Comparison of ENCODE assay signal across 25 mouse cellular contexts in genomic region chr10:63633915-63634314, GRCm38 (mm10).
A peak's percentile ranks its signal among the peaks of the same experiment; 100 is the strongest.
DNase-seq lines count a peak whose midpoint lies in the region; ATAC-seq and TF ChIP-seq lines count a peak whose summit lies in the region.
"Had no signal": no experiment of that assay in that cellular context is flagged by ENCODE, and none has a peak within 500 bp of the region (broad histone marks: within the 10 kb centered on the region; RNA-seq: fewer than 3 reads in every experiment).

No protein-coding gene starts in this region.

- H3K4me1 ChIP-seq in CH12.LX (ENCODE audit: control insufficient read depth in 1 of 2, insufficient read depth in 2 of 2) = peaks cover 0 to 21% of the 10 kb centered on the region in 2 experiments; a peak in 2 of 4 replicates
- no peaks in the 10 kb centered on the region for H3K4me1 ChIP-seq in midbrain, embryonic 16.5 days (ENCODE audit: control insufficient read depth, insufficient read depth, low read length)
- no peaks in the 10 kb centered on the region for H3K4me1 ChIP-seq in forebrain, embryonic 11.5 days (replicated peaks; ENCODE audit: control insufficient read depth, insufficient read depth, low read length)
- H3K4me1 ChIP-seq: embryonic facial prominence, embryonic 13.5 days; embryonic facial prominence, embryonic 15.5 days; forebrain, embryonic 10.5 days; forebrain, embryonic 13.5 days; forebrain, embryonic 15.5 days had no signal

- TF ChIP-seq POLR2A in CH12.LX (IDR thresholded peaks at IDR 0.05; ENCODE audit: low read depth, low read length) = no peak

- dilution Hi-C loops in CH12.LX (cut with MboI; ENCODE audit: extremely low pct_ligation_motif_present, extremely low pct_unique_long_range_greater_than_20kb, low sequenced_read_pairs) = no loop called here

- no peak for TF ChIP-seq CTCF in CH12.LX (conservative IDR thresholded peaks at IDR 0.05 in 1 of 2, IDR thresholded peaks at IDR 0.05 in 1 of 2; ENCODE audit: low read depth in 2 of 2, low read length in 2 of 2)

- no peak for TF ChIP-seq EP300 in CH12.LX (IDR thresholded peaks at IDR 0.05; ENCODE audit: low read length)

- ATAC-seq in hematopoietic stem cell, adult 5-6 weeks (replicated peaks in 1 of 2; ENCODE audit: insufficient read depth in 1 of 2, low FRiP score in 2 of 2, low TSS enrichment in 1 of 2, low read depth in 1 of 2, poor library complexity in 2 of 2, severe bottlenecking in 2 of 2) = peak; percentile 54 to 88; a peak in 3 of 4 replicates
- ATAC-seq in midbrain, embryonic 16.5 days = no peak
- ATAC-seq in forebrain, embryonic 11.5 days (replicated peaks; ENCODE audit: low FRiP score) = no peak
- ATAC-seq: forebrain, embryonic 13.5 days; forebrain, embryonic 15.5 days; forebrain, postnatal 0 days had no signal

- in situ Hi-C loops in CH12.LX (cut with MboI; ENCODE audit: low pct_ligation_motif_present, low pct_unique_long_range_greater_than_20kb, low sequenced_read_pairs) = no loop called here

- H3K9ac ChIP-seq in CH12.LX (ENCODE audit: insufficient read depth, low read depth) = no peak overlapping the region
- no peak overlapping the region for H3K9ac ChIP-seq in midbrain, embryonic 16.5 days (ENCODE audit: low read depth, low read length)
- no peak overlapping the region for H3K9ac ChIP-seq in forebrain, embryonic 11.5 days (ENCODE audit: low read length)
- H3K9ac ChIP-seq: embryonic facial prominence, embryonic 13.5 days; embryonic facial prominence, embryonic 15.5 days; forebrain, embryonic 13.5 days; forebrain, embryonic 15.5 days; forebrain, postnatal 0 days had no signal

- H3K4me3 ChIP-seq in CH12.LX (replicated peaks in 1 of 3; ENCODE audit: low read depth in 2 of 3, low read length in 2 of 3, poor library complexity in 1 of 3) = no peak overlapping the region
- H3K4me3 ChIP-seq in midbrain, embryonic 16.5 days (ENCODE audit: low read depth, low read length) = no peak overlapping the region
- H3K4me3 ChIP-seq in forebrain, embryonic 11.5 days (ENCODE audit: low read depth, low read length) = no peak overlapping the region
- H3K4me3 ChIP-seq: embryonic facial prominence, embryonic 13.5 days; embryonic facial prominence, embryonic 15.5 days; erythroblast, embryonic 14.5 days; forebrain, embryonic 10.5 days; forebrain, embryonic 13.5 days; forebrain, embryonic 15.5 days had no signal

- 100% methylated on average over 1 of the region's 1 CpGs for WGBS in midbrain, embryonic 16.5 days
- WGBS in forebrain, embryonic 11.5 days = 90% methylated on average over 1 of the region's 1 CpGs

- TF ChIP-seq RAD21 in CH12.LX (IDR thresholded peaks at IDR 0.05; ENCODE audit: low read depth, low read length) = no peak

- DNase-seq in thymus, postnatal 0 days (ENCODE audit: low spot score) = peak; percentile 51
- DNase-seq in thymus, postnatal 36 days = no peak
- peak; percentile 39 for DNase-seq in CH12.LX (ENCODE audit: extremely low read depth)
- DNase-seq in naive thymus-derived CD4-positive, alpha-beta T cell, adult 2 months (ENCODE audit: low read depth) = peak; percentile 4
- no peak for DNase-seq in forebrain, embryonic 11.5 days (ENCODE audit: low spot score)
- DNase-seq in cerebellum, postnatal 4 days (ENCODE audit: low spot score in 2 of 2) = no peak
- DNase-seq: adrenal gland, adult 8-10 months; adrenal gland, postnatal 14 days; B cell, adult 2 months; cerebellum, adult 11 months; cerebellum, adult 18-20 months; cerebellum, adult 8-10 months; cerebellum, adult 9-11 months; cerebellum, postnatal 14 days; cerebellum, postnatal 36 days; embryo, embryonic 11 days; forebrain, postnatal 0 days had no signal

- H3K9me3 ChIP-seq in CH12.LX (replicated peaks; ENCODE audit: low read length) = no peaks in the 10 kb centered on the region
- no peaks in the 10 kb centered on the region for H3K9me3 ChIP-seq in midbrain, embryonic 16.5 days (replicated peaks; ENCODE audit: control insufficient read depth, low read length, poor library complexity, severe bottlenecking)
- no peaks in the 10 kb centered on the region for H3K9me3 ChIP-seq in forebrain, embryonic 11.5 days (ENCODE audit: control insufficient read depth, low read length)
- H3K9me3 ChIP-seq: embryonic facial prominence, embryonic 13.5 days; embryonic facial prominence, embryonic 15.5 days; forebrain, embryonic 10.5 days; forebrain, embryonic 13.5 days; forebrain, embryonic 15.5 days had no signal

- H3K4me2 ChIP-seq in CH12.LX (ENCODE audit: insufficient read depth, low read depth, poor library complexity, severe bottlenecking) = no peak overlapping the region
- no peak overlapping the region for H3K4me2 ChIP-seq in midbrain, embryonic 16.5 days (ENCODE audit: low read length)
- no peak overlapping the region for H3K4me2 ChIP-seq in forebrain, embryonic 11.5 days (ENCODE audit: low read depth, low read length, severe bottlenecking)
- H3K4me2 ChIP-seq: embryonic facial prominence, embryonic 13.5 days; embryonic facial prominence, embryonic 15.5 days; forebrain, embryonic 13.5 days; forebrain, embryonic 15.5 days had no signal

- H3K79me2 ChIP-seq in CH12.LX (replicated peaks; ENCODE audit: control insufficient read depth, extremely low read depth, insufficient read depth, poor library complexity, severe bottlenecking) = no peaks in the 10 kb centered on the region

- H3K27me3 ChIP-seq in CH12.LX (replicated peaks) = no peaks in the 10 kb centered on the region
- H3K27me3 ChIP-seq in midbrain, embryonic 16.5 days (ENCODE audit: control insufficient read depth, insufficient read depth, low read depth, low read length) = no peaks in the 10 kb centered on the region
- H3K27me3 ChIP-seq in forebrain, embryonic 11.5 days (ENCODE audit: control insufficient read depth, insufficient read depth, low read length) = no peaks in the 10 kb centered on the region
- H3K27me3 ChIP-seq: embryonic facial prominence, embryonic 13.5 days; embryonic facial prominence, embryonic 15.5 days; forebrain, embryonic 13.5 days; forebrain, embryonic 15.5 days had no signal

- H3K27ac ChIP-seq in CH12.LX (ENCODE audit: insufficient read depth, low read depth) = no peak overlapping the region
- no peak overlapping the region for H3K27ac ChIP-seq in midbrain, embryonic 16.5 days (ENCODE audit: low read length)
- no peak overlapping the region for H3K27ac ChIP-seq in forebrain, embryonic 11.5 days (ENCODE audit: low read depth, low read length)
- H3K27ac ChIP-seq: embryonic facial prominence, embryonic 13.5 days; embryonic facial prominence, embryonic 15.5 days; forebrain, embryonic 10.5 days; forebrain, embryonic 13.5 days; forebrain, embryonic 15.5 days had no signal

- no peaks in the 10 kb centered on the region for H3K36me3 ChIP-seq in CH12.LX (replicated peaks in 1 of 2; ENCODE audit: control insufficient read depth in 1 of 2, insufficient read depth in 1 of 2, low read length in 1 of 2)
- no peaks in the 10 kb centered on the region for H3K36me3 ChIP-seq in midbrain, embryonic 16.5 days (ENCODE audit: control insufficient read depth, insufficient read depth, low read length)
- H3K36me3 ChIP-seq in forebrain, embryonic 11.5 days (ENCODE audit: control insufficient read depth, insufficient read depth, low read length) = no peaks in the 10 kb centered on the region
- H3K36me3 ChIP-seq: embryonic facial prominence, embryonic 13.5 days; embryonic facial prominence, embryonic 15.5 days; forebrain, embryonic 10.5 days; forebrain, embryonic 15.5 days had no signal

TF ChIP-seq in CH12.LX, 34 proteins besides CTCF, POLR2A, EP300 and RAD21:
- TF ChIP-seq UBTF (IDR thresholded peaks at IDR 0.05; ENCODE audit: low read depth, low read length) = no peak
- no peak for TF ChIP-seq JUN (IDR thresholded peaks at IDR 0.05; ENCODE audit: insufficient read depth, low read depth, low read length)
- no peak for TF ChIP-seq ZC3H11A (IDR thresholded peaks at IDR 0.05; ENCODE audit: low read depth, low read length)
- no peak for TF ChIP-seq MEF2A (IDR thresholded peaks at IDR 0.05; ENCODE audit: borderline replicate concordance, low read depth, low read length)
- no peak for TF ChIP-seq HCFC1 (IDR thresholded peaks at IDR 0.05; ENCODE audit: low read depth, low read length)
- TF ChIP-seq NRF1 (IDR thresholded peaks at IDR 0.05; ENCODE audit: low read depth, low read length) = no peak
- TF ChIP-seq BHLHE40 (IDR thresholded peaks at IDR 0.05; ENCODE audit: low read depth, low read length) = no peak
- no peak for TF ChIP-seq RCOR1 (conservative IDR thresholded peaks at IDR 0.05; ENCODE audit: low read depth, low read length)
- TF ChIP-seq SIN3A (IDR thresholded peaks at IDR 0.05; ENCODE audit: low read length) = no peak
- TF ChIP-seq TCF12 (IDR thresholded peaks at IDR 0.05; ENCODE audit: low read depth, low read length) = no peak
- no peak for TF ChIP-seq MAX (IDR thresholded peaks at IDR 0.05; ENCODE audit: low read length)
- no peak for TF ChIP-seq CHD1 (IDR thresholded peaks at IDR 0.05; ENCODE audit: low read depth, low read length)
- no peak for TF ChIP-seq MYC (IDR thresholded peaks at IDR 0.05; ENCODE audit: low read depth, low read length)
- no peak for TF ChIP-seq ZKSCAN1 (IDR thresholded peaks at IDR 0.05; ENCODE audit: borderline replicate concordance, low read depth, low read length)
- no peak for TF ChIP-seq JUND (conservative IDR thresholded peaks at IDR 0.05; ENCODE audit: low read depth, low read length)
- TF ChIP-seq E2F4 (IDR thresholded peaks at IDR 0.05; ENCODE audit: insufficient replicate concordance, low read depth, low read length) = no peak
- no peak for TF ChIP-seq PAX5 (IDR thresholded peaks at IDR 0.05; ENCODE audit: low read length)
- TF ChIP-seq ETS1 (conservative IDR thresholded peaks at IDR 0.05; ENCODE audit: low read depth, low read length) = no peak

Comparison
In these comparisons a context has a peak if more than half of its experiments do, and no peak if none do; other contexts are left out.
1. DNase-seq: peak in thymus, postnatal 0 days (single experiment), CH12.LX (single experiment) and naive thymus-derived CD4-positive, alpha-beta T cell, adult 2 months (single experiment); none in thymus, postnatal 36 days (0 of 2), forebrain, embryonic 11.5 days (single experiment) and cerebellum, postnatal 4 days (0 of 2).
2. ATAC-seq: peak in hematopoietic stem cell, adult 5-6 weeks (2 of 2); none in midbrain, embryonic 16.5 days (single experiment) and forebrain, embryonic 11.5 days (single experiment).